Mouse (Mus musculus): ENCODE data around the gene Klhl35.

GRCm38 (mm10) chr7:99428836-99429235 is 37.0 kb upstream of the Klhl35 start:
- TF ChIP-seq POLR2A (IDR thresholded peaks at IDR 0.05; ENCODE audit: borderline replicate concordance, insufficient read depth, low read length) (no peak), CTCF (IDR thresholded peaks at IDR 0.05; ENCODE audit: borderline replicate concordance, insufficient read depth, low read depth, low read length) (no peak)
